Mouse (Mus musculus) G1E (cell line): ENCODE data around the gene Olfr1443. TPM values are rescaled to one million over a fixed set of nuclear protein-coding genes. Genes with fewer than 3 reads are reported as not detected.
"Not testable (repeated sequence)": the region's sequence is repeated elsewhere in the genome, so short reads cannot be mapped to it uniquely, and the experiment has no call there.

Source experiments
- ATAC-seq: 2 replicates; pipeline ENCODE4 v1.8.0; 2016; ENCODE audit warnings: mild to moderate bottlenecking; ENCODE audit not compliant: insufficient number of reproducible peaks, poor library complexity, low FRiP score, severe bottlenecking; ENCODE audit errors: extremely low read depth
- DNase-seq: peaks from one replicate; pipeline ENCODE4 v3.0.0; 2012; ENCODE audit warnings: low spot score
- H3K27me3 ChIP-seq: 2 replicates; pipeline ENCODE4 v1.6.1; 2012; ENCODE audit warnings: mild to moderate bottlenecking, low read length, inconsistent platforms; ENCODE audit not compliant: insufficient read depth
- H3K36me3 ChIP-seq: replicated peaks from 2 replicates; pipeline ENCODE3; 2012; ENCODE audit warnings: mild to moderate bottlenecking, inconsistent platforms
- H3K4me1 ChIP-seq: 2 replicates; pipeline ENCODE4 v1.6.1; 2012; ENCODE audit warnings: low read depth, low read length, inconsistent platforms, mixed read lengths; ENCODE audit not compliant: insufficient read depth
- H3K4me3 ChIP-seq: 2 replicates; pipeline ENCODE4 v1.5.1; 2012; ENCODE audit warnings: low read depth, mild to moderate bottlenecking, inconsistent platforms, low read length, moderate library complexity, mixed read lengths
- H3K9me3 ChIP-seq: replicated peaks from 2 replicates; pipeline ENCODE4 v1.6.1; 2012; ENCODE audit warnings: inconsistent platforms
- CTCF ChIP-seq: IDR thresholded peaks from 2 replicates; pipeline ENCODE4 v1.5.1; 2012; ENCODE audit warnings: low read depth, low read length, inconsistent platforms, mixed read lengths
- GATA1 ChIP-seq: IDR thresholded peaks from 2 replicates; pipeline ENCODE4 v1.6.1; 2012; ENCODE audit warnings: borderline replicate concordance, low read length, inconsistent platforms, mixed read lengths
- GATA2 ChIP-seq: IDR thresholded peaks from 2 replicates; pipeline ENCODE4 v1.6.1; 2012; ENCODE audit warnings: low read depth, low read length, inconsistent platforms, borderline replicate concordance
- POLR2AphosphoS5 ChIP-seq: IDR thresholded peaks from 2 replicates; pipeline ENCODE4 v1.6.1; 2012; ENCODE audit warnings: low read depth, low read length, inconsistent platforms; ENCODE audit not compliant: insufficient replicate concordance
- TAL1 ChIP-seq: conservative IDR thresholded peaks from 2 replicates; pipeline ENCODE4 v1.6.1; 2012; ENCODE audit warnings: low read depth, low read length, inconsistent platforms, mixed read lengths
- polyA plus RNA-seq: library from polyadenylated mRNA; stranded (reverse); fragments of >175 nt; gene quantifications from 2 replicates; pipeline ENCODE4 v1.2.3, GENCODE M21; 2012
- total RNA-seq, 2 experiments: library from RNA; stranded (forward) in 1 of 2; stranded (reverse) in 1 of 2; fragments of 200-1000 nt in 1 of 2; fragments of >200 nt in 1 of 2; fragmentation: Nextera tagmentation in 1 of 2; gene quantifications; 2 replicates each; pipeline ENCODE4 v1.2.3; 2014 to 2017

Olfr1443 gene
- total and polyA plus RNA-seq, 3 experiments = 0.05 TPM; not detected in 2

GRCm38 (mm10) chr19:12666156-12666555 lies 11.8 kb upstream of the Olfr1443 start:
- Histone ChIP-seq H3K36me3 (no peaks in the 10 kb centered on the region), H3K9me3 (no peaks in the 10 kb centered on the region), H3K4me1 (no peaks in the 10 kb centered on the region), H3K4me3 (no peak overlapping the region), H3K27me3 (peaks cover 3% of the 10 kb centered on the region; the same call in 1 of the 2 replicates)
- no peak for TF ChIP-seq POLR2AphosphoS5
- ATAC-seq (no peak), DNase-seq (no peak)

- not testable (repeated sequence) for ATAC-seq
These were observed 9.3 kb upstream of the Olfr1443 start for GRCm38 (mm10) chr19:12668601-12669000.

GRCm38 (mm10) chr19:12670139-12670538 lies 7.8 kb upstream of the Olfr1443 start, which contains the start of gene Olfr1442:
Olfr1442 (plus strand) TSS chr19:12670439.
- Histone ChIP-seq H3K4me1 (no peaks in the 10 kb centered on the region), H3K9me3 (no peaks in the 10 kb centered on the region), H3K36me3 (no peaks in the 10 kb centered on the region), H3K27me3 (peaks cover 3% of the 10 kb centered on the region; the same call in 1 of the 2 replicates), H3K4me3 (no peak within 1 kb of the TSS)
- ATAC-seq = no peak
- TF ChIP-seq POLR2AphosphoS5 (no peak), TAL1 (no peak), CTCF (no peak)
- no peak for DNase-seq

More at GRCm38 (mm10) chr19:12668601-12669000, 9.3 kb upstream of the Olfr1443 start:
- H3K9me3 ChIP-seq, H3K36me3 ChIP-seq, H3K4me3 ChIP-seq, H3K27me3 ChIP-seq, DNase-seq, H3K4me1 ChIP-seq: not testable (repeated sequence)

GRCm38 (mm10) chr19:12671051-12671450 lies 6.9 kb upstream of the Olfr1443 start:
- ATAC-seq = no peak
- no peaks in the 10 kb centered on the region for H3K4me1 ChIP-seq

GRCm38 (mm10) chr19:12684638-12685037 lies 6.7 kb downstream of the Olfr1443 start:
- Histone ChIP-seq H3K27me3 (0 out of 2 replicates have a peak, but pooled peaks cover 3% of the 10 kb centered on the region), H3K36me3 (no peaks in the 10 kb centered on the region), H3K4me1 (no peaks in the 10 kb centered on the region), H3K4me3 (no peak overlapping the region), H3K9me3 (no peaks in the 10 kb centered on the region)
- DNase-seq (no peak), ATAC-seq (no peak)
- TF ChIP-seq CTCF (no peak), TAL1 (no peak)

More at GRCm38 (mm10) chr19:12671051-12671450, 6.9 kb upstream of the Olfr1443 start:
- no peak for TF ChIP-seq GATA1
- no peak for TF ChIP-seq POLR2AphosphoS5
- no peak for TF ChIP-seq GATA2
- TF ChIP-seq TAL1 = no peak
- TF ChIP-seq CTCF = no peak
- Histone ChIP-seq H3K4me3 (no peak overlapping the region), H3K27me3 (peaks cover 3% of the 10 kb centered on the region; the same call in 1 of the 2 replicates), H3K36me3 (no peaks in the 10 kb centered on the region), H3K9me3 (no peaks in the 10 kb centered on the region)
- no peak for DNase-seq

- TF ChIP-seq GATA1 (no peak), POLR2AphosphoS5 (no peak), TAL1 (no peak), CTCF (no peak), GATA2 (no peak)
- Histone ChIP-seq H3K27me3 (0 out of 2 replicates have a peak, but pooled peaks cover 3% of the 10 kb centered on the region), H3K4me1 (no peaks in the 10 kb centered on the region), H3K36me3 (no peaks in the 10 kb centered on the region), H3K4me3 (no peak overlapping the region), H3K9me3 (no peaks in the 10 kb centered on the region)
- ATAC-seq (no peak), DNase-seq (no peak)
These were observed 7.3 kb downstream of the Olfr1443 start for GRCm38 (mm10) chr19:12685231-12685630.

GRCm38 (mm10) chr19:12695590-12695989 lies 17.7 kb downstream of the Olfr1443 start, which contains the start of gene Keg1:
Keg1 (plus strand) TSS chr19:12695786.
- no peak for TF ChIP-seq POLR2AphosphoS5
- no peak for TF ChIP-seq GATA2
- no peak for TF ChIP-seq GATA1
- TF ChIP-seq TAL1 = no peak
- TF ChIP-seq CTCF = no peak
- no peak within 1 kb of the TSS for H3K4me3 ChIP-seq
- no peak for ATAC-seq

More at GRCm38 (mm10) chr19:12695590-12695989, 17.7 kb downstream of the Olfr1443 start, which contains the start of gene Keg1:
- Histone ChIP-seq H3K27me3 (no peaks in the 10 kb centered on the region), H3K9me3 (no peaks in the 10 kb centered on the region), H3K36me3 (no peaks in the 10 kb centered on the region), H3K4me1 (no peaks in the 10 kb centered on the region)
- DNase-seq = no peak
